Mouse (Mus musculus) urinary bladder, adult 2 months (tissue): Measurements from ENCODE around the gene Pou2f2. TPM values are rescaled to one million over a fixed set of nuclear protein-coding genes. Genes with fewer than 3 reads are reported as not detected.

ENCODE experiments used
- DNase-seq: peaks from one replicate; pipeline ENCODE4 v3.0.0; 2022; ENCODE audit warnings: low spot score
- polyA plus RNA-seq: library from polyadenylated mRNA; depleted of rRNA; stranded (reverse); fragments of >200 nt; gene quantifications from 2 replicates; pipeline ENCODE4 v1.2.3, GENCODE M21; 2012

Gene Pou2f2
- polyA plus RNA-seq, 1 experiment = 0.65 TPM

DNA sequence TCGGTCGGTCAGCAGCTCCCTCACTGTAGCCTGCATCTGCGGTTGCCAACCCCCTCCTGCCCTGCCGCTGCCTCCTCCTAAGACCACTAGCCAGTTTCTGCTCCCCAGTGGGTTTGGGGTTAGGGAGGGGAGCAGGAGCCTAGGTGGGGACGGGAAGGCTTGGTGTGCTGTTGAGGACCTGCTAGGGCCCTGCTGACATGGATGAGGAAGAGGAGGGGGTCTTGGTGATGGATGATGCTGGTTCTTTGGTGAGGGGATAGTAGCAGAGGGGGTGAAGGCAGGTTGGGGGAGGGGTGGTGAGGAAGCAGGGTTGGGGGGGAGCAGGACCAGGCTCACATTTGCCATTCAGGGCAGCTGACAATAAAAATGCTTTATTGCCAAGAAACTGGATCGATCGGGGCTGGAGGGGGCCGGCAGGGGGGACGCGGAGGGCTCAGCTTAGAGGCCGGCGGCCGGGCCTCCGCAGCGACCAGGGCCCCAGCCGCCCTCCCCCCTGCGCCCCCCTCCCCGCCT is 29.3 kb downstream of the Pou2f2 start:
- DNase-seq = no peak

GRCm38 (mm10) chr7:25145896-25146295 is 33.6 kb downstream of the Pou2f2 start:
- no peak for DNase-seq

- peak; percentile 20 for DNase-seq
Observed at GRCm38 (mm10) chr7:25141761-25142160, 37.8 kb downstream of the Pou2f2 start.

DNA sequence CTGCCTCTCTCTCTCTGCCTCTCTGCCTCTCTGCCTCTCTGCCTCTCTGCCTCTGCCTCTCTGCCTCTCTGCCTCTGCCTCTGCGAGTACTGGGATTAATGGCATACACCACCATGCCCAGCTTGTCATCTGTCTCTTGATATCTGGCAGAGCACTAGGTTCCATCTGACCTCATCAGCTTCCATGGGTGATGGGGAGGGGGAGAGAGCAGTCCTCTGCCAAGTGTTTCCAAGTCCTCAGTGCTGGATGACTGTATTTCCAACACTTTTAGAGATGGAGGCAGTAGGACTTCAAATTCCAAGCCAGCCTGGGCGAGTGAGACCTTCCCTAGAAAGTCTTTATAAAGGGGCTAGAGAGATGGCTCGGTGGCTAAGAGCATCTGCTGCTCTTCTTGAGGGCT is 42.0 kb downstream of the Pou2f2 start:
- no peak for DNase-seq

GRCm38 (mm10) chr7:25133092-25134049 is 46.2 kb downstream of the Pou2f2 start:
- DNase-seq = peak; percentile 63

DNA sequence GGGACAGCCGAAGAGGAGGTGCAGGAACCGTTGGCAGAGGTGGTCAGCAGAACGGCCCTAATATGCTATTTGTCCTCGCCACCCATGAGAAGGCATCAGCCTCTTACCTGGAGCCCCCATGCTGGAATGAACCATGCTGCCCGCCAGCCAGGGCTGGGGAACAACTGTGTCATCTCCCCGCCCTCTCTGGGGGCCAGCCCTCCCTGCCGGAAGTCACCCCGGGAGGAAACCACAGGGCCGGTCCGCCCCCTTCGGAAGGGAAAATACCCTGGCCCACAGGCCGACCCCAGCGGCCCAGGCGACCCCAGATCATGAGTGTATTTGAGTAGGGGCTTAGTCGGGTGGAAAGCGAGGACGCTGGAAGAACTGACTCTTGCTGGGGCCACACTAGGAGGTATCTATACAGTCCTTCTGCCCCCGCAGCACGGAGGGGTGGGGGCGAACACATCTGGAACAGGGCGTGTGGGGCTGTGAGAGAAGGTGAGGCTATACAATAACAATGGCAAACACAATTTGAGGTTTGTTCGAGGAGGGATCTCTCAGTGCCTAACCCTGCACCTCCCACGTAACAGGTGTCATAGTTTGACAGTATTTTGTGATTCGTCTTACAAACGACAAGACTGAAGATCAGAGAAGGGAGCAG is 47.1 kb downstream of the Pou2f2 start:
- no peak for DNase-seq

DNA sequence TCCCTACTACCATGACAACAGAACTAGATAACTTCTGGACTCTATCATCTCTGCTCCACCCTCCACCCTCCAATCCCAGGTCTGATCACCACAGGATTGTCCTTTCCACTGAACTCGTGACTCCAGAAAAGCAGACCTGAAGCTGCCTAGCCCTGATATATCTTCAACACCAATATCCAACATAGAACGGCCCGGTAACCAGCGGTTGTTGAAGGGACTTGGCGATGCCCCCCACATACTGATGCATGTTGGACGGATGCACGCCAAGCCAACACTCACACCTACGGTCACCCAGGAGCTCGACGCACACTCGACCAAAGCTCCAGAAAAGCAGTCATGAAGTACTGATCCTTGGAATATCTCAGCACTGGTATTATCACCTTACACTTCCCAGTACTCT is 48.3 kb downstream of the Pou2f2 start:
- DNase-seq = no peak

DNA sequence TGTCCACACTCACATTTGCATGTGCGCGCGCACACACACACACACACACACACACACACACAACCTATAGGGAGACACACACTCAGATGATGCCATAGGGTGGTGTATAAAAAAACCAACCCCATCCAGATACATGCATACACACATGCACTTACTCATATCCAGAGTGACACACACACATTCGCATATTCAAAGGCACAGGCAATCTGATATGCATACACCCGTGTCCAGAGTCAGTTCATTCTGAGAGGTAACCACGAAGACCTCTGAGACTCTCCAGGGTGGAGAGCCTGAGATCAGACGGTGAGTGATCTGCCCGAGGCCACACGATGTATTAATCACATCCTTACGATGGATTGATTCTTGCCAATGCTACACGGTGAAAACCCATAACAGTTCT is 49.0 kb downstream of the Pou2f2 start:
- DNase-seq = no peak

- no peak for DNase-seq
Observed at GRCm38 (mm10) chr7:25129390-25129979, 50.0 kb downstream of the Pou2f2 start.

DNA sequence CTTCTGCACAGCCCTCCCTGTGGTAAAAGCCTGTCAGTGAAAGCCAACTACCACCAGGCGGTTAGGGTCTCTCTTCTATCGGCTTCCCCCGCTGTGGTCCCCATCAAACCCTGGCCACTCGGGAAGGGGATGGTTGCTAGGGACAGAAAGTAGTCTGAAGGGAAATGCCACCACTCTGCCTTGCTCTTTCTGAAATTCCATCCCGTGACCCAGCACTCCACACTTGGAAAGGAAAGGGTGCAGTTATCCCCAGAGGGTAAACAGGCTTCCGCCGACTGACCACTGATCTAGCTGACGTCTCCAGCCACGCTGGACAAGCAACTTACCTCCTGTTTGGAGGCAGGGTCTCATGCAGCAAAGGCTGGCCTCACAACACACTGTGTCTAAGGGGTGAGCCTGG is 51.6 kb downstream of the Pou2f2 start:
- DNase-seq = no peak

GRCm38 (mm10) chr7:25125716-25126281 is 53.7 kb downstream of the Pou2f2 start:
- DNase-seq = no peak

GRCm38 (mm10) chr7:25121240-25121786 is 58.2 kb downstream of the Pou2f2 start:
- peak; percentile 15 for DNase-seq

DNA sequence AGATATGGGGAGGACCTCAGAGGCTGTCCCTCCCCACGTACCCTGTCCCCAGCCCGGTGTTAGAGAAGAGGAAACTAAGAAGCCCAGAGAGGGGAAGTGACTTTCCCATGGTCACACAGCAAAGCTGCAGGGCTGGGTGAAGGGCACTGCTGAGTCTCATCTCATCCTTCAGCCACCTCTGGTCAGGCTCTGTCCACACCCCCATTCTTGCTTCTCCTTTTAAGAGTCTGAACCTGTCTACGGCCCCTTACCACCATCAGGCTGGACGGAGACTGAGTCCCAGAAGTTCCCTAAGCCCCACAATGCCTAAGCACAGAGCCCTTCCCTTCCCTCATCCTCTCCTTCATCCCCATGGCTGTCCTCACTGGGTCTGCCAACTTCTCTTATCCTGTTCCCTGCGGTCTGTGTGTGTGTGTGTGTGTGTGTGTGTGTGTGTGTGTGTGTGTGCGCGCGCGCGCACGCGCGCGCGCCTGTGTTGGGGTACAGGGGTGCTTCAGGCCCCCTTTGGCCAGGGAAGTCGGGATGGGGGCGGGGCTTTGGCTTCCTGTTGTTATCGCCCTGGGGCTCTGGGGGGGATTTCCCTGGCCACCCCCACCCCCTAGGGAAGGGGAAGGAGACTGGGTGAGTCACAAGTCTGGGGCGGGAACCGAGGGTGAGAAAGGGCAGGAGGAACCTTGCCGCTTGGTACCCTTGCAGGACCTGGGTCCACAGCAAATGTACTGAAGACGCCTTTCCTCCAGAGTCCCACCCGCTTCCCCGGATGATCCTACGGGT is 59.3 kb downstream of the Pou2f2 start:
- peak; percentile 18 for DNase-seq

DNA sequence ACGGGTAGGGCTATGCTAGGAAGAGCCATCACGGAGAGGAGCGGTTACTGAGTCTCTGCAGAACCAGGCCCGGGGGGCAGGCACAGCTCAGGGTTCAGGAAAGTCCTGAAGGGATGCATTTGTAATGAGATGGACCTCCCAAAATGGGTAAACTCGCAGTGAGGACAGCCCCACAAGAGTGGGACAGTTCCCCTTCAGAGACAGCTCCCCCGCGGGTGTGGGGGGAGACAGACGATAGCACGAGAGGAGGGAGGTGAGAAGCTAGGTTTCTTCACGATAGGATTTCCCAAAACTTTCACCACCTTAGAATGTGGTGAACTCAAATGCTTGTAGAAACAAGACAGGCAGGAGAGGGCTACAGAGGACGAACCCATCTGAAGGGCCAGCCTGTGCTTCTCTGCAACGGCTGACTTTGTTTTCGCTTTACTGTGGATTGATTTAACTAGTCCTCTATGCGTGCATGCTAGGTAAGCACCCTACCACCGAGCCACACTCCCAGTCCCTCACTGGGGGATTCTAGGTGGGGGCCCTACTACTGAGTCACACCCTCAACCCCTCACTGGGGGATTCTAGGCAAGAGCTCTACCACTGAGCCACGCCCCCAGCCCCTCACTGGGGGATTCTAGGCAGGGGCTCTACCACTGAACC is 66.4 kb downstream of the Pou2f2 start:
- peak; percentile 8 for DNase-seq

- peak; percentile 12 for DNase-seq
Observed at GRCm38 (mm10) chr7:25112178-25112955, 67.2 kb downstream of the Pou2f2 start.

- DNase-seq = no peak
Observed at GRCm38 (mm10) chr7:25110336-25110735, 69.2 kb downstream of the Pou2f2 start.

DNA sequence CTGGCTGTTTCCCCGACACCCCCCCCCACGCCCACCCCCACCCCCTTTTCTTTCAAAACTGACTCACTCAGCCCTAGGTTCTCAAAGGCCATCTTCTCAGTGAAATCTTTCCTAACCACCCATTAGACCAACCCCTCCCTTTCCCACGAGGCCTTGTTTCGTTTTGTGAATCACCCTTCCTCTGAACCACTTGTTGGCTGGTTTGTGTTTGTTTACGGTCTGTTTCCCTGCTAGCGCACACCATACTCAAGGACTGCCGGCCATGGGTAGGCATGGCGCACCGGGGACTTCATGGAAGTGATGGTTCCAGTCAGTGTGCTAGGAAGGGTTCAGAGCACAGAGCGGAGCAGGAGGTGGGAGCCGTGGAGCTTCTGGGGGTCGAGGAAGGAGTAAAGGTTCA is 70.2 kb downstream of the Pou2f2 start:
- DNase-seq = no peak

GRCm38 (mm10) chr7:25106790-25107502 is 72.6 kb downstream of the Pou2f2 start:
- no peak for DNase-seq
